Mouse (Mus musculus): ENCODE measurements around the gene Slc9a8.

Slc9a8 gene

DNA sequence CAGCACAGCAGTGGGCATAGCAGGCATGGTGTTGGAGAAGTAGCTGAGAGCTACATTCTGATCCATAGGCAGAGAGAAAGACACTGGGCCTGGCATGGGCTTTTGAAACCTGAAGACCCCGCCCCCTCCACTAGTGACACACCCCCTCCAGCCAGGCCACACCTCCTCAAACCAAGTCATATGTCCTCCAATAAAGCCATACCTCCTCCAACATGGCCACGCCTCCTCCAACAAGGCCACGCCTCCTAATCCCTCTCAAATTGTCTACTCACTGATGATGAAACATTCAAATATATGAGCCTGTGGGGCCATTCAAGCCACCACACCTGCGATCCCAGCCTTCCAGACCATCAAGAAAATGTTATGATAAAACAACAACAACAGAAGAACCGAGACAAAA is 7.1 kb upstream of the Slc9a8 start:
- no peak for DNase-seq (ENCODE audit: low read depth, low spot score)

DNA sequence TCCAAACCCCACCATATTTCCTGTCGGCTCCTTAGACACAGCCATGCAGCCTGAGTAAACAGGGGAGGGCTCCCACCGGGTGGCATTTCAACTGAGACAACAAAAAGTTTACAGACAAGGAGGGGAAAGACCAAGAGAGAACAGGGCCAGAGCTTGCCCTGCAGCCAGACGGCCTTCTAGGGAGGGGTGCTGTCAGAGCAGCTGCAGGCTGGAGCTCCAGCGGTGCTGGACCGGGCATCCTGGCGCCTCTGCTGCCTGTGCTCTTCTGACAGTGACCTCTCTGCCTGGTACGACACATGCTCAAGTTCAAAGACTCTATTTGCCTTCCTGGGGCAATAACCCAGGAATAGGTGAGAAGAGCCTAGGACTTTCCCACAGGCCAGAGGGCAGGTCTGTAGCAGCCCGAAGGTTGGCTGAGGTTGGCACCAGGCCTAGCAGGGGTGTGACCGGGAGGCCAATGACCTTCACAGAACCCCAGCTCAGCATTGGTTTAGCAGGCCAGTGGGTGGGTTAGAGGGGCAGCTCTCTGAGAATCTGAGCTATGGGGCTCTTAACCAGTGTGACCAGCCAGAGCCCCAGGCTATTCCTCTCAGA is 5.4 kb upstream of the Slc9a8 start:
- no peak for DNase-seq (ENCODE audit: low read depth, low spot score)

DNA sequence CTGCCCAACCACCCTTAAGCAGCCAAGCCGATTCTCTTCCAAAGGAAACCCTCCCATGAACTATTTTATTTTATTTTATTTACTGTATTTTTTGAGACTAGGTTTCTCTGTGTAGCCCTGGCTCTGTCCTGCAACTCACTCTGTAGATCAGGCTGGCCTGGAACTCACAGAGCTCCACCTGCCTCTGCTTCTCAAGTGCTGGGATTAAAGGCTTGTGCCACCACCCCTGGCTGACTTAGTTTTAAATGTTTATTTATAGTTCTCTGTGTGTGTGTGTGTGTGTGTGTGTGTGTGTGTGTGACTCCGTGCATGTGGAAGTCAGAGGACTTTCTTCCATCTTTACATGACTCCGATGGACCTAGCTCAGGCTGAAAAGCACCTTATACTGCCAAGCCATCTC is 4.5 kb upstream of the Slc9a8 start:
- no peak for DNase-seq (ENCODE audit: low read depth, low spot score)

DNA sequence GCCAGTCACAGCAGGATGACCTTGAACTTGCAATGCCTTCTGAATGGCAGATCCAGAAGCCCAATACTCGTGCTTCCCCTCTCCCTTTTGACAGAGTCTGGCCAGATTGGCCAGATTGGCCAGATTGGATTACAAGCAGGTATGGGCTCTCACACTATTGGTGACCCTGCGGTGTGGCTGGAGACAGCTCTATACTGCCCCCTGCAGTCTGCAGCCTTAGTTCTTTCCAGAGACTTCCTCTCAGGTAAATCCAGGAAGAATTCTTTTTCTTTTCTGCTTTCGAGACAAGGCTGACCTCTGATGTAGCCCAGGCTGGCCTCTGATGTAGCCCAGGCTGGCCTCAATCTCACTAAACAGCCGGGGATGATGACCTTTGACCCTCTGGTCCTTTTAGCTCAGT is 3.8 kb upstream of the Slc9a8 start:
- peak; percentile 53 for DNase-seq (ENCODE audit: low read depth, low spot score)

DNA sequence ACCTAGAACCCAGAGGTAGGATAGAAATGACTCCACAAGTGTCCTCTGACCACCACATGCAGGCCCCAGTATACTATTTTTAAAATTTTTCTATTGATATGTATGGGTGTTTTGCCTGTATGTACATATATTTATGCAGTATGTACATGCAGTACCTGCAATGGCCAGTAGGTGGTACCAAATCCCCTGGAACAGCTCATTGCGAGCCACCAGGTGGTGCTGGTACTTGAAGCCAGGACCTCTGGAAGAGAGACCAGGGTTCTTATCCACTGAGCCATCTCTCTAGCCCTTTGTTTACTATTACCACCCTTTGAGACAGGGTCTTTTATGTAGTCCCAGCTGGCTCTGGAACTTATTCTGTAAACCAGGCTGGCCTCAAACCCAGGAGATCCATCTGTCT is 2.3 kb upstream of the Slc9a8 start:
- peak; percentile 89 for DNase-seq (ENCODE audit: low read depth, low spot score)

DNA sequence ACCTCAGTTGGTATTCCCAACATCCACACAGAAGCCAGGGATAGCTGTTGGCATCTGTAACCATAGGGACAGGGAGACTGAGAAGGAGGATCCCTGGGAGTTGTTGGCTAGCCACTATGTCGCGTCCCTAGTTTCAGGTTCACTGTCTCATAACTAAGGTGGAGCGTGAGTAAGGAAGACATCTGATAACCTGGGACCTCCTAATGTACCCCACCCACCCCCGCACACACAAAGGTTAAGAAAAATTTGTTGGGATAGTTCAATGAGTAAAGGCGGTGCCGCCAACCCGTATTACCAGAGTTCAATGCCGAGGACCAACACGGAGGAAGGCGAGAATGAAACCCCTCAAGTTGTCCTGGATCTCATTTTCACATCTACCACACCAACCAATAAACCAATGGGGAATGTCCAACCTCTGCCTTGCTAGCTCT is 686 bp upstream of the Slc9a8 start:
- no peak for DNase-seq (ENCODE audit: low read depth, low spot score)

DNA sequence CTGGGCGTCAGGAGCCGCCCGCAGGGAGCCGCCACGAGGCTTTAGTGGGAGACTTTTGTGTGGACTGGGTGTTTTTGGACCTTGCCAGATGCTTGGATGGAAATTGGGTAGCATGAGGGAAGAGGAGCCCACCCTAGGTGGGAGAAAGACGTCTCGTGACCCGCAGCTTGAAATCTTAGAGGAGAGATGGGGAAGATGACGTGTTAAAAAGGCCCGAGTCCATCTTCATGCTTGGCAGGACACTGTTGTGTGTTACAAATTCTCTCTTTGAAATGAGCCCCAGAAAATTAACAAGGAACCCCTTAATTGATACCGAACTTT is 598 bp downstream of the Slc9a8 start:
- no peak for DNase-seq (ENCODE audit: low read depth, low spot score)

DNA sequence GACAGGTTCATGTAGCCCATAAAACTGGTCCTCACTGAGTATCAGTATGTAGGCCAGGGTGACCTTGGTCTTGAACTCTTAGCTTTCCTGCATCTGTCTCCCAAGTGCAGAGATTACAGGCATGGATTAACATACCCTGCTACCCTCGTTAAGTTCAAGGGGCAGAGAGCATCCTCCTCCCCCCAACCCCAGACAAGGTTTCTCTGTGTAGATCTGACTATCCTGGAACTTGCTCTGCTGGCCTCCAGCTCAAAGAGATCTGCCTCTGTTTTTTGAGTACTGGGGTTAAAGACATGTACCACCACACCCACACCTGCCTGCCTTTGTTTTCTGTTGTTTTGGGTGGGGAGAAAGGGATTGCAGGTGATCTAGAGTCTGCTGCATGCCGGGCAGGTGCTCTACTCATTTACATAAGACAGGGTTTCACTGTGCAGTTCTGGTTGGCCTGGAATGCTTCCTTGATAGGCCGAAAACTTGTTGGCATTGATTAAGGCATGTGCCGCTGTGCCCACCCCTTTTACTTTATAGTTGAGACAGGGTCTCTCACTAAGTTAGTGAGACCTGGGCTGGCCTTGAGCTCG is 1.6 kb downstream of the Slc9a8 start:
- DNase-seq (ENCODE audit: low read depth, low spot score): no peak

DNA sequence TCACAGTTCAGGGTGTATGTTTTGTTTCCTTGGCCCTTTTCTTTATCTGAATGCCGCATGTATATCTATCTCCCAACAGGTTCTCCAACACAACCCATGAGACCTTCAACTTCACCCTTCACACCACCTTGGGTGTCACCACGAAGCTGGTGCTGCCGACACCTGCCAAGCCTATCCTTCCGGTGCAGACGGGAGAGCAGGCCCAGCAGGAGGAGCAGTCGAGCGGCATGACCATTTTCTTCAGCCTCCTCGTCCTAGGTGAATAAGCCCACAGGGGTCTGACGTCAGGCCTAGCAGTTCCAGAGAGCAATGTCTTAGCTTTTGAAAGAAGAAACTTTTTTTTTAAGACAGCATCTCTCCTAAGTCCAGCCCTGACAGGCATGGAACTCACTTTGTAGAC is 2.5 kb downstream of the Slc9a8 start:
- no peak for DNase-seq (ENCODE audit: low read depth, low spot score)

DNA sequence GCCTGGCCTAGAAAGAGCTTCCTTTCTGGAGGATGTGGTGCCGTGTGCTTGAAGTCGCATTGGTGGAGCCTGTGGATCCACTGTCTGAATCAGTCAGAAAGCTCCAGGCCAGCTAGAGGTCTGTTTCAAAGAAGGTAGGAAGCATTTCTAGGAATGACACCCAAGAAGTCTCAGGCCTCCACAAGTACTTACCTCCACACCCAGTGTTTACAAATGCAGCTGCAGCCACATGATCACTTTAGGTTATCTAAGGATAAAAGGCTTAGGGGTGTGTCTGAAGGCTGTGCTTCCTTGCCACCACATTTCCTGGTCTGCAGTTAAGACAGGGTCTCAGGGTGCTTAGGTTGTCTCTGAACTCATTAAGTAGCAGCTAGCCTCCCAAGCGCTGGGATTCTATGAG is 3.0 kb downstream of the Slc9a8 start:
- no peak for DNase-seq (ENCODE audit: low read depth, low spot score)

DNA sequence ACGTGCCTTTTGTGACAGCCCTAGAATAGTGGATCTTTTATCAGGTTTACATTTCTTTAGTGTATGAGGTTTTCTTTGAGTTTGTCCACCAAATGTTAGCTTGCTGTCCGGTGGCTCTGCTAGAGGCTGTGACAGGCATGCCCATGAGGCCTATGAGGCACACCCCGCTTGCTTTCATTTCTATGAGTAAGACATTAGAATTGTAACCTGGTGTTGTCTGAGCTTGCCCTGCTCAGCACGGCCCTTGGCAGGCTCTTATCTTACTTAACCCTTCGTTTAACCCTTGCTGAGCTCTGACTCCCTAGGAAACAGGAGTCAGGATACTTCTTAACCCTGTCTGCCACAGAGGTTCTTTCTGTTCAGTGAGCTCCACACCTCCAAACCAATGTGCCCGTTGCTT is 3.9 kb downstream of the Slc9a8 start:
- DNase-seq (ENCODE audit: low read depth, low spot score): no peak

DNA sequence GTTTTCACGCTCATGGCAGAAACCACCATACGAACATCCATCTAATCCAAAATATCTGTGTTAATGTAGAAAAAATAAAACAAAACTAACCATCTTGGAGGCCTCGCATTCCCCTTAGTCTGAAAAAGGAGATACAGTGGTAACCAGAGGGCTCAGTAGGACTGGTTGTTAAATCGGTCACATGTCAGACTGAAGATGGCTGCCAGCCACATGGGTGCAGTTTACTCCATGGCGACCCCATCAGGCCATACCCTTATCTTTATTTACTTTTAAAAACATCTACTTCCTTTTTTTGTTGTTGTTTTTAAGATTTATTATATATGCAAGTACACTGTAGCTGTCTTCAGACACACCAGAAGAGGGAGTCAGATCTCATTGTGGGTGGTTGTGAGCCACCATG is 8.1 kb downstream of the Slc9a8 start:
- DNase-seq (ENCODE audit: low read depth, low spot score): no peak

DNA sequence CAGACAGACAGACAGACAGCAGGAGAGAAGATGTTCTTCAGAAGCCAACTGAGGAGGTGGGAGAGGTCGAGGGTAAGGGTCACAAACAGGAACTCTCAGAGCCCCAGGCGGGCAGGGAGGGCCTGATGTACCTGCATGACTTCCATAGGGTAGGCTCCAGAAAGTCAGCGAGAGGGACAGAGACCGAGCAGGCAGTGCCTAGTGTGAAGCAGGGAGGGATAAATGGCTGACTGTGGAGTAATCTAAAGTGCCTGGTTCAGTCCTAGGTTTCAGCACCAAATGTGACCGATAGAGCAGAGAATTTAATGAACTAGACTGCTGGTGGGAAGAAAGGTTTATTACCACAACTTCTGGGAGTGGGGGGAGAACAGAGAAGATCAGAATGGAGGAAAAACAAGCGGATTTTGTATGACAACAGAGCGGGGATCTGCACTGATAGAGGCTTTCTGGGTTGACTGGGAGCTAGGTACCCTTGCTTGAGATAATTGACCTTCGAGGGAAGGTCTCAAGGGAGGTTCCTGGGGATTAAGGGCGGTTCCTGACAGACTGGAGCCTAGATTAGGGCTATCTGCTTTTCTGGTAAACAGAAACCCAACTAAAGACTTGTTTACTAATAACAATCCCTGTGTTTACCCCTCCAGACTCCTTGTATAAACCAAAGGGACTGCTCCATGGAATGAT is 9.4 kb downstream of the Slc9a8 start:
- DNase-seq (ENCODE audit: low read depth, low spot score): no peak

DNA sequence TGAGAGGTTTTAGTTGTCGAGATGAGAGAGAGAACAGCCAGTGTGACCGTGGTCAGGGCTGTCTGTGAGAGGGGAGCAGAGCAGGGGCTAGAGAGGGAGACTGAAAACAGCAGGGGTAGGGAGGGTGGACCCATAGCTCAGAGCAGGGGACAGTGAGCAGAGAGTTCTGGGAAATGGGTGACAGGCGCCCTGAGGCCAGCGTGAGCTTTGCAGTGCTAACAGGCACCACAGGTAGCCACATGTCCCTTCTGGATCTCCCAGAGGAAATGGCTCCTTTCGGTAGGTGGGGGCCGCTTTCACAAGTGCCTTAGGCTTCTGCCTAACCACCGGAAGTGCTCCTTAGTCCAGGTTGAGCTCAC is 9.9 kb downstream of the Slc9a8 start:
- DNase-seq (ENCODE audit: low read depth, low spot score): no peak

DNA sequence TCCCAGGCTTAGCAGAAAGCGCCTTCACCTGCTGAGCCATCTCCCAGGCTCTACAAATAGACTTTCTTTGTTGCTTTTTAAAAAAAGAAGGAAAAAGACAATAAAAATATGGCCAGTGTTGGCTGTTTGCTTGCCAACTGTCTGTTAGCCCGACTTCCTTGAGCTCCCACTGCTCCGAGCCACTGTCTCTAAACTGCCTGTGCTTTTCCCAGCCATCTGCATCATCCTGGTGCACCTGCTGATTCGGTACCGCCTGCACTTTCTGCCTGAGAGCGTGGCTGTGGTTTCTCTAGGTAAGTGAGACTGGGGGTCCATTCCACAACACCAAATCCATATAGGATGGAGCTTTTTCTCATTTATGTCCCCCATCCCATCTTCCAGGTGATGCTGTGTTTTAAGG is 13.1 kb downstream of the Slc9a8 start:
- DNase-seq (ENCODE audit: low read depth, low spot score): no peak

DNA sequence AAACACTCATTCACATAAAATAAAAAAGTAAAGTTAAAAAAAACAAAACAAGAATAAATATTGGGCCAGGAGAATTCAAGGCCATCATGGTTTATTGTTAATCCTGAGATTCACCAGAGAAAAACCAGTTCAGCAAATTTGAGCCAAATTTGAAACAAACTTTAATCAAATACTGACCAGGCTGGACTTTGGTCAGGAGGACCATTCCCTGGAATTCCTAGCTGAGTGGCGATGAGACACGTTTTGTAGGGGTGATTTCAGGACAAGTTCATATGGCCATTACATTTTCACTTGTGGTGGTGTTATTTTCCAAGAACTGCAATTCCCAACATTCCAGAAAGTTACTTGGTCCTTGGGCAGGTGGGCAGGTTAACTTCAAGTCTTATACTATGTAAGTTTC is 14.1 kb downstream of the Slc9a8 start:
- no peak for DNase-seq (ENCODE audit: low read depth, low spot score)

DNA sequence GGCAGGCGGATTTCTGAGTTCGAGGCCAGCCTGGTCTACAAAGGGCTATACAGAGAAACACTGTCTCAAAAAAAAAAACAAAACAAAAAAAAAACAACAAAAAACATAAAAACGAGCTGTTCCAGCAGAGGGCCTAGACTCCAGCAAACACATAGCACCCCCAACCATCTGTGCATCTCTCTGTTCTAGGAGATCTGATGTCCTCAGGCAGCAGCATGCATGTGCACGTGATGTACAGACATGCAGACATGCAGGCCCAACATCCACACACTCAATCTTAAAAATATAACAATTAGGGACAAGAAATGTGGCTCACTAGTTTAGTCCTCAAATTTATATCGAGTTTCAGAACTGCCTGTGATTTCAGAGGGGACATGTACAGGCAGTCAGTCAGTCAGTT is 14.9 kb downstream of the Slc9a8 start:
- no peak for DNase-seq (ENCODE audit: low read depth, low spot score)

DNA sequence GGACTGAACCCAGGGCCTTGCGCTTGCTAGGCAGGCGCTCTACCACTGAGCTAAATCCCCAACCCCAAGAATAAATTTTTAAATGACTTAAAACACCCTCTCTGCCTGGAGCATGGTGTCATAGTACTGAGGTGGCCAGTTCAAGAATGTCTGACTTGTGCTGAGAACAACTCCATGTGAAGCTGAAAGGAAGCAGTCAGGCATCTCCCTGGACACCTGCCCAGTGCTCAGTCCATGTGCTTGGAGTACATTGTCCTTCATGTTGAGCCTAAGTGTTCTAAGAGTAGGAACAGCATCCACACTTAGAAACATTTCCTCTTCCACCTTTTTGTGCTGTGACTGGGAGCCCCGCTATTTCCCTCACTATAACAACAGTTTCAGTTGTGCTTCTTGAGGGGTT is 17.9 kb downstream of the Slc9a8 start:
- no peak for DNase-seq (ENCODE audit: low read depth, low spot score)

DNA sequence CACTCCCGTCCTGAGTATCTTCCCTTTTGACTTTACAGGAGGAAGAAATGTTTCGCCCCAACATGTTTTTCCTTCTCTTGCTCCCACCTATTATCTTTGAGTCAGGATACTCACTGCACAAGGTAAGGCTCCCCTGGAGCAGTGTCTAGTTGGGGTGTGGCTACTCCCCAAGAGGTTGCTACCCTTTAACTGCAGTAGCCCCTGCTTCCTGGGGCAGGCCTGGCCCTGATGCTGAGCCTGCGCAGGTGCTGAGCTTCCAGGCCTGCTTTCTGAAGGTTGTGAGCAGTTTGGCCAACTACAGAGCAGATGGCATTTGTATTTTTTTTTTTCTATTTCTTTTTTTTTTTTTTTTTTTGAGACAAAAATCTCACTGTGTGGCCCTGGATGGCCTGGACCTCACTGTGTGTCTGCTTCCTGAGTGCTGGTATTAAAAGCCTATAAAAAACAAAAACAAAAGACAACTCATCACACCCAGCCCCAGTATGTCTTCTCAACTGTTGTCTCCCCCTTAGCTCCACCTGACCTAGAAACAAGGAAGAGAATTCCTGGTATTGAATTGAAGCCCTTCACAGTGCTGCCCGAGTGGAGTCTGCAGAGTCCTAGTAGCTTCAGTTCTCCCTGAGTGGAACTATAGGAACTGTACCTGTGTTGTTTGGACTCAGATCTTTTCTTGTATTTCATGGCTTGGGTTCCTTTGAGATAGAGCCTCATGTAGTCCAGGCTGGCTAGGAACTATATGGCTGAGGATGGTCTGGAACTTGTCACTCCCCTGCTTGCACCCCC is 22.1 kb downstream of the Slc9a8 start:
- DNase-seq (ENCODE audit: low read depth, low spot score): no peak

DNA sequence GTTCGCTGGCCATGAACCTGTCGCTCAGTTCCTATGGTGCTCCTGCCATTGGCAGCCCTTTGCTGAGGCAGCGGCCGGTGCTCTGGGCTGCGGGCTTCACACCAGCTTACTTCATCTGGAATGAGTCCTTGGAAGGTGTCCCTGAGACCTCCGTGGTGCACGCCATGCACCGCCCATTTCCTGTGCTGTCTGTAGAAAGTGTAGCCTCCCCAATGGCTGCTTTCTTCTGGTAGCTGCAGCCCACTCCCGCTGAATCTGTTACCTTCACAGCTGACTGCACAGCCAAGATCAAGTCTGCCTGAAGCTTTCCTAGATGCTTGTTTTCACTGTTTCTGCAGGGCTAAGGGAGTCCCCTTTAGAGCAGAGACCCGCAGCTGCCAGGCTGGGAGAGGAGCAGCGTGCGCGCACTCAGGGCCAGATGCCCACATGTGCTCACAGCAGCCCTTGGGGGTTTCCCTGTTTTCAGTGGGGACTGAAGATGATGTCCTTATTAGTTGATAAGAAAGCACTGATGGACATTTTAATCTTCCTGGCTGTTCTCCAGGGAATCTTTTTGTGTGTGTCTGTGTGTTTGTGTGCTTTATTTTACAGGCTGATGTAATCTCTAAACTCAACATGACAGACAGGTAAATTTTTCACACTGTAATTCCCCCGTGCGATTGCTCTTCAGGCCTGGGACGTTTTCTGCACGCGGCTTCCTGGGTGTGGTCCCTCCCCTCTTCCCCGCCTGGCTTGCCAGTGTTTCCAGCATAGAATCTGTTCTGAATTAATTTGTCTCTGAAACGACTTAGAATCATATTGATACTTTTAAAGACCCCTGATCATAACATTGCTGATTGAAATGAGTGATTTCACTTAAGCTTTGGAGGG is 24.6 kb downstream of the Slc9a8 start:
- DNase-seq (ENCODE audit: low read depth, low spot score): no peak

DNA sequence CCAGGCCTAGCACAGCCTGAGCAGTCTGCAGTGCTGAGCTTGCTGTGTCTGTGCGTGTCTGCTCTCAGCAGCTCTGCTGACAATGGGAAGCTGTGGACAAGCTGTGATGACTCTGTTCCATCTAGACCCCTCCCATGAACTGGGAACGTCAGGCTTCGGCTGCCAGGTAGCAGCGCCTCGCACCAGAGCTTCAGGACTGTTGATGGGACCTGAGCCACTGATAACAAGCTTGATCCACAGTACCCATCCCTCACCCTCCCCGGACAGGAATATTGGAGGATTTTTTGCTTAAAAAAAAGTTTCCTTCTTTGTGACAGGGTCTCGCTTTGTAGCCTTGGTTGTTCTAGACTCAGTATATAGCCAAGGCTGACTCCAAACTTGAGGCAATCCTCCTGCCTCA is 25.7 kb downstream of the Slc9a8 start:
- DNase-seq (ENCODE audit: low read depth, low spot score): no peak

DNA sequence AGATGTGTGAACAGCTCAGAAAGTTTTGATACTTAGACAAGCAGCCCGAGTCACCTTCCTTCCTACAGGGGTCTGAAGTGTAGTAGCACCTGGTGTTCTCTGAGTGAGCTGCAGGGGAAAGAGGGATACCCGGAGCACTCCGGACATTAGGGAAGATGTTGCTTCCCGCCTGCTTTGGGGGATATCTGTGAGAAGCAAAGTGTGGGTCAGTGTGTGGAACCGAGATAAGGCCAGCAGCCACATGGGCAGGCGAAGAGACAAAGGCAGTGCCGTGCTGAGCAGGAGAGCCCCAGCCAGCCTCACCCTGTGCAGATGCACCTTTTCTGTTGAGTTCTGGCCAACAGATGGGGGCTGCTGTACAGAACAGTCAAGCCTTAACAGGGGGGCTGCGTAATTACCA is 26.1 kb downstream of the Slc9a8 start:
- no peak for DNase-seq (ENCODE audit: low read depth, low spot score)
